Mouse (Mus musculus) monocyte, adult 5-6 weeks (primary cell): ENCODE measurements around the gene Tulp1. TPM values are rescaled to one million over a fixed set of nuclear protein-coding genes. Genes with fewer than 3 reads are reported as not detected.
"Not testable (repeated sequence)": the region's sequence is repeated elsewhere in the genome, so short reads cannot be mapped to it uniquely, and the experiment has no call there.

ENCODE experiments used
- ATAC-seq: fragments of 153-309, 156-312 bp; replicated peaks from 2 replicates; pipeline ENCODE4 v1.8.0; 2017; ENCODE audit warnings: mild to moderate bottlenecking; ENCODE audit not compliant: low TSS enrichment, insufficient number of reproducible peaks, severe bottlenecking, poor library complexity, low FRiP score
- total RNA-seq: library from RNA; stranded (forward); fragments of 200-1000, 200-491, 200-594 nt; gene quantifications from 3 replicates; pipeline ENCODE4 v1.2.3, GENCODE M21; 2017

Gene Tulp1
- total RNA-seq, result not detected in 3 replicates

DNA sequence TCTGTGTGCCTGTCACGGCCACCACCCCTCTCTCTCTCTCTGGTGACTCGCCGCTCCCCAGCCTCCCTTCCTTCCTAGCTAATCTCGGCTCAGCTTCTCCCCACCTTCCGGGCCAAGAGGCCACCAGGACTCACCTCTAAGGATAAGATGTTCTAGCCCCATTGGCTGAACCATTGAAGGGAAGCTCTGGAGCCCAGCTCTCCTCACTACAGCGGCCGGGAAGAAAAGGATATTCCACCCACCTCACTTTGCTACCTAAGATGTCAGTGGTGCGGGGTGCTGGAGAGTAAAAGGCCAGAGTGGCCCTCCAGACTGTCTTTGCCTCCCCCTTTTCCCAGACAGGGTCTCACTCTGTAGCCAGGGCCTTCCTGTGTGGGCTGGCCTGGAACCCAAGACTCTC, at the start of gene Tulp1:
TSS of gene Tulp1 (minus strand) at position 101 of the 400 bp plus-strand sequence.
- ATAC-seq, result no peak

DNA sequence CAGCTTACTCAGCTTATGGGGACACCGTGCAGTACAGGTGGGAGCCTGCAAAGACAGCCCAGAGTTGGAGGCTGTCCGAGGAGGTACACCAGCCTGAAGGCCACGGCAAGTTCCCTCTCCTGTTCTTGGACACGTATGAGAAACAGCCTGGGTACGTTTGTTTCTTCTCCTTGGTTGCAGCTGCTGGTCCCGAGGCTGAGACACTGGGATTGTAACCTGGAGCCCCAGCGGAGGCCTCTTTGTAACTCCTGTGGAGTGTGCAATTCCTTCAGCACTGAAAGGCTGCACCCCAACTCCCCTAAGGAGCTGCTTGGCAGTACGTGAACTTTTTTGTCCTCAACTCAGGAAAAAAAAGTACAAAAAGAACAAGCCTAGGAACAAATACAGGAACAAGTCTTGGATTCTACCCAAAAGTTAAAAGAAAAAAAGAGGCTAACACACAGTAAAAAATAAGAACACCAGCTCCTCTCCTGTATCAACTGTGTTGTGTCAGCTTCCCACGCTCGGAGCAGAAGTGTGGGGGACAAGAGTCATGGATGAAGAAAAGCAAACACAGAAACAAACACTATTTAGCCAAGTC, 46.4 kb upstream of the Tulp1 start:
- ATAC-seq, result no peak

DNA sequence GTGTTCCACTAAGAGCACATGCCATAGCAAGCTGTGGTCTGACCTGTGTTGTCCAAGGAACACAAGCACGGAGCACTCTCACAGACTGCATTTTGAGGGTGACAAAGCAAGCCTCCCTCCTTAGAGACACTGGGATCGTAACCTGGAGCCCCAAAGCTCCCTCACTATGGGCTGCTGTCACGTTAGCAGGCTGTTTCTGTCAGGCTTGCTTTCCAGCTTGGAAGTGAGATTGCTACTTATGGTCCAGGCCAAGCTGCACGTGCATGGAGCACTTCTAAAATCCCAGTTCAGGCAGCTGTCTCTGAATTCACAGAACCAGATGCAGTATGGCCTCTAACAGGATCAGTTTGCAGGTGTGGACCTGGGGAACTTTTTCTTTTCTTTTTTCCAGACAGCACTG, 45.7 kb upstream of the Tulp1 start:
- no peak for ATAC-seq

DNA sequence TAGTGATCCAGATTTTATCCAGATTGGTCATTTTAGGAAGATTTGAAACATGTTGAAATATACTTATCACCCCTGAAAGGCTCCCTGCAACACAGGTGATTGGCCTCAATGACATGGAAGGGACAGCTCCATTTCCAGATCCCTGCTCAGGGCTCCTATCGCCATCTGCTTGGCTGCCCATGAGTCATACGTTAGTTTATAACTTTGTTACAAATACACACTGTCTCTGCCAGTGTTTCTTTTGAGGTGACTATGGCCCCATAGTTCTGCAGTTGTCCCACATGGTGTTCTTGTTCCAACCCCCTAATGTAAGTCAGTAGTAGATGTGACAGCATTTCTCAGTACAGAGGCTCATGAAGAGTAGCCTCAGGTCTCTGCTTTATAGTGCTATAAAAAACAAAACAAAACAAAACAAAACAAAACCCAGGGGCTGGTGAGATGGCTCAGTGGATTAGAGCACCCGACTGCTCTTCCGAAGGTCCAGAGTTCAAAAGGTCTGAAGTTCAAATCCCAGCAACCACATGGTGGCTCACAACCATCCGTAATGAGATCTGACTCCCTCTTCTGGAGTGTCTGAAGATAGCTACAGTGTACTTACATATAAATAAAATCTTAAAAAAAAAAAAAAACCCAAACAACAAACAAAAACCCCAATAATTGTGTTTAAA, 43.4 kb upstream of the Tulp1 start:
- no peak for ATAC-seq

DNA sequence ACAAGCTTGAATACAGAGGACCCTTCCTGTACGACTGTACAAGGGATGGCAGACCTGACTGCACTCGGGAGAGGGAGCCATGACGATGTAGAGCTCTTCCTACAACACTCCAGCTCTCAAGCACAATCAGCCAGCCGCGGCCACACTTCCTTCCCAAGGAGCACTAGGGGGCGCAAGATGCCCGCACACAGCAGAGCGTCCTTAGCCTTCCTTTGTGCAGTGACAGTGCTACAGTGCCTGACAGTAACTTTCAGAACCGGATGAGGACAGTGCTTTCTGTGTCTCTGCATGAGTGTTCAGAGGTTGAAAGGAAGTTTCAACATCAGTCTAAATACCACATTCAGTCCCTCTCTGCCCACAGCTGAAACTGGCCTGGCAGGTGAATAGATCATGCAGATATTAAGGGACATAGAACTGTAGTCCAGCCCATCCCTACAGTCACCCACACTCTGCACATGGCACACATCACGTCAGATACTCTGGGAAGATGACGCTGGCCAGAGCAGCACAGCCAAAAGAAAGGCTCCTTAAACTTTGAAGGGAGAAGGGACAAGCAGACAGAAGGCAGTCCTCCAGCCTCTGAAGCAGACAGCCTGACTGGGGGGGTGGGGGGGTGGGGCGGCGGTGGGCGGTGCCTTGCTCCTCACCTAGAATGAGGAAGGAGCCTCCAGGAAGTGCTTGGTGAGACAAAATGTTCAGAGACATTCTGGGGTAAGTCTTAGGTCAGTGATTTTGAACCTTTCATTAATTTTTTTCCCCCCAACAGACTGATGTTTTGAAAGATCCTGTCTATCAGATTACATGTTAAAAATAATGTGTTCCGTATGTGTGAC, 42.6 kb upstream of the Tulp1 start:
- ATAC-seq, result peak; percentile 97

DNA sequence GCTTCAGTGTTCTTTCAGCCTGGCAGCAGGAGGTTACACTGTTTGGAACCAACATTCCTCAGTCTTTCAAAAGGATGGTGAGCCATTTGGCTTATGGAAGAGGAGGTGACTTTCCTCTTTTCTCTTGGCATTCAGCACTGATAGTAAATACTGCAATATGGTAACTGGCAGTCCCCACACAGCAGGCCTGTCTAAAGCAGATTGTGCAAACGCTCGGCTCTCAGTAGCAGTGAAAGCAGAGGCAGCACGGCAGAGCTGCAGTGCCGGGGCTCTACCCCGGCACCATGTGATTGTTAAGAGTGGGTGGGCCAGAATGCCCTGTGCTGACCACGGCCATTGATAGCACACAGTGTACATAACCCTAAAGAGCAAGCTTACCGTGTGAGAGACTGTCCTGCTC, 41.4 kb upstream of the Tulp1 start:
- no peak for ATAC-seq

DNA sequence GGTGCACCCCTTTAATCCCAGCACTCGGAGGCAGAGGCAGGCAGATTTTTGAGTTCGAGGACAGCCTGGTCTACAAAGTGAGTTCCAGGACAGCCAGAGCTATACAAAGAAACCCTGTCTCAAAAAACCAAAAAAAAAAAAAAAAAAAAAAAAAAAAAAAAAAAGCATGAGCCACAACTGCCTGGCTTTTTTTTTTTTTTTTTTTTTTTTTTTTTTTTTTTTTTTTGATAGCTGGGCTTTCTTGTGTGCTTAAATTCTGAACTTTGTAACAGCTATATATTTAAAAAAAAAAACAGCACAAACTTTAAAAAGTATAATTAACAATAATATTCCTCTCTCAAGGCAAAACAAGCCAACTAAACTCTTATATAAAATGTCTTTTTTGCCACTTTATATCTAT, 39.7 kb upstream of the Tulp1 start:
- not testable (repeated sequence) for ATAC-seq

DNA sequence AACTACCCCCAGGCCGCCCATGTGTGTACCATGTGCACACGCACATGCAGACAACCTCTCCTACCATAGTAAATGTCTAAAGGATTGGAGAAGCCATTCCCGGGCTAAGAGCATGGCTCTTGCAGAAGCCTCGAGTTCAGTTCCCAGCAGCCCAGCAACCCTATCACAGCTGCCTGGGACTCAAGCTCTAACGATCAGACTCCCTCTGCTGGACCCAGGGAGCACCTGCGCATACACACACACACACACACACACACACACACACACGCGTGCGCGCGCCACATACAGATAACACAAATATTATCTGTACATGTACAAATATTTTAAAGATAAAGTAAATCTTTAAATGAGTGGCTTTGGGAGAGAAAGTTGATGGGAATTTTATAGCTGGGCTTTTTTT, 39.3 kb upstream of the Tulp1 start:
- ATAC-seq, result no peak

DNA sequence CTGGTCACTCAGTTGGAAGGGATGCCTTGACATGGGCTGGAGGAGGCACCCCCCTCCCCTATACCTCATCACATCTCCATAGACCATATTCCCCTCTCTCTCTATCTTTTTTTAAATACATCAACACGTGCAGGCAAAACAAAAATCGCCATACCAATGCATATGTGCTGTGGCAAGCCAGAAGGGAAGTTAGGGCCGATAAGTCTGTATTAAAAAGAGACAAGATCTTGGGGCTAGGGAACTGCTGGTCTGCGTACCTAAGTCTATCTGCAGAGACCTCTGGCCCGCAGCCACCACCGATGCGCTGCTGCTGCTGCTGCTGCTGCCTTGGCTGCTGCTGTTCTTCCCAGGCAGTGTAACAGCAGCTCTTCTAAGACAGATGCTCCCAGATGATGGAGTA, 30.0 kb upstream of the Tulp1 start:
- ATAC-seq, result no peak

DNA sequence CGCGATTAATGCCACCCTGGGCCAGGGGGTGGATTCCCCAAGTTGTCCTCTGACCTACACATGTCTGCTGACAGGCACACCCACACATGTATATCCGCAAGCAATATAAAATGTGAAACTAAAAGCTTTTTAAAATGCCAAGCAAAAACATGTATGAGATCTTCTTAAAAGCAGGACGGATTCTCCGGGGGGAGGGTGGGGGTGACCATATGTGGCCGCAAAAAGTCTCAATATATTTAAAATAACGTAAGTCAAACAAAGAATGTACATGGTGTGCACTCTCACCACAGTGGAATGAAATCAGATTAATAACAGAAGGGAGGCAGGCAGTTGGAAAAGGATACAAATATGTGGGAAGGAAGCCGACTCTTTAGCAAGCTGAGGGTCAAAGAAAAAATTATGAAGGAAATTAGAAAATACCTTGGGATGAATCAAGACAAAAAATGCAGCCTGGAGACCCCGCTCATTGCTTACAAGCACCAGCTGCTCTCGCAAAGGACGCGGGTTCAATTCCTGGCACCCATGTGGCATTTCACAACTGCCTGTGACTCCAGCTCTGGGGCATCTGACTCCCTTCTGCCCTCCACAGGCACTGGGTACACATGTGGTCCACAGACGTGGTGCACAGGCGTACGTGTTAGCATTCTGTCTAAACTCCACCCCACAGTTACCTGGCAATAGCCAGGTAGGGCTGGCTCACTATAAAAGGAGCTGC, 29.2 kb upstream of the Tulp1 start:
- no peak for ATAC-seq

DNA sequence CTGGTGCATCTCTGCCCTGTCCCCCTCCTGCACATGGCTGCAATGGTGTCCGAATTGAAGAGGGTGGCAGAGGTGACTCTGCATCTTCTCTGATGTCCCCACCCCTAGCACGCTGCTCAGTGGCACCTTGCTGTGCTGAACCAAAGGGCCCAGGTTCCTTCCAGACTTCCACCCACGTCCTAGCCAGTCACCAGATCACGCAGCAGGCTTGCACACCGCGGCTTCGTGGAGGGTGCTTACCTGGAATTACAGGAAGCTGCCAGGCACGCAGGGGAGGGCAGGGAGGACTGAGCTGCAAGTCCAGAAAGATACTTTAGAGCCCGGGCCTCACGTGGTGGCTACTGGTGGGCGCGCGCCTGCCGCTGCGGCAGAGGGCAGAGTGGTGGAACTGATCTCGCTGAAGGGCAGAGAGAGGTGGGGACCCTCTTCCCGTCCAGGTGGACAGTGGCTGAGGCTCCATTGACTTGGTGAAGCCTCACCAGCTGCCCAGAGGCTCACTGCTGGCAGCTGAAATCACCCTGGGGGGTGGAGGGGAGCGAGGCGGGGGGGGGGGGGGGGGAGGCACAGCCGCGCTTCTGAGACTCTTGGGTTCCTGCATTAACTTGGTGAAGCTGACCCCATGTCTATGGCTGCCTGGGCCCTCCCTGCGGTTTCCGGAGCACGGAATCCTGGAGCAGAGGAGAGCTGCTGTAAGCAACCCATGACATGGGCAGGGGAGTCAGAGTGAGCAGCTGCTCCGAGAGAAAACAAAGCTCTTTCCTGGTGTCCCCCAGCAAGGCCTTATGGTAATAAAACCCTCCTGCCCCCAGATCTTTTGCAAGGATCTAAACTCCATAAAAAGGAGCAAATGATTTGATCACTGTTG, 26.8 kb upstream of the Tulp1 start:
- ATAC-seq, result no peak

DNA sequence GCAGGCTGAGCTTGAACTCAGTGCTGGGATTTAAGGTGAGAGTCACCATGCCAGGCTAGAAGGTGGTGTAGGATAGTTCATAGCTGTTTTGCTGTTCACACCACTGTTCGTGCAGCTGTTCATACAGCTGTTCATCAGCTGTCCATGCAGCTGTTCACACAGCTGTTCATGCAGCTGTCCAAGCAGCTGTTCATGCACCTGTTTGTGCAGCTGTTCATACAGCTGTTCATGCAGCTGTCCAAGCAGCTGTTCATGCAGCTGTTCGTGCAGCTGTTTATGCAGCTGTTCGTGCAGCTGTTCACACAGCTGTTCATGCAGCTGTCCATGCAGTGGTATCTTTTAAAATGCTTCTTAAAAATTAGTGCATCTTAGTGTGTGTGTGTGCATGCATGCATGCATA, 23.5 kb upstream of the Tulp1 start:
- ATAC-seq, result no peak

DNA sequence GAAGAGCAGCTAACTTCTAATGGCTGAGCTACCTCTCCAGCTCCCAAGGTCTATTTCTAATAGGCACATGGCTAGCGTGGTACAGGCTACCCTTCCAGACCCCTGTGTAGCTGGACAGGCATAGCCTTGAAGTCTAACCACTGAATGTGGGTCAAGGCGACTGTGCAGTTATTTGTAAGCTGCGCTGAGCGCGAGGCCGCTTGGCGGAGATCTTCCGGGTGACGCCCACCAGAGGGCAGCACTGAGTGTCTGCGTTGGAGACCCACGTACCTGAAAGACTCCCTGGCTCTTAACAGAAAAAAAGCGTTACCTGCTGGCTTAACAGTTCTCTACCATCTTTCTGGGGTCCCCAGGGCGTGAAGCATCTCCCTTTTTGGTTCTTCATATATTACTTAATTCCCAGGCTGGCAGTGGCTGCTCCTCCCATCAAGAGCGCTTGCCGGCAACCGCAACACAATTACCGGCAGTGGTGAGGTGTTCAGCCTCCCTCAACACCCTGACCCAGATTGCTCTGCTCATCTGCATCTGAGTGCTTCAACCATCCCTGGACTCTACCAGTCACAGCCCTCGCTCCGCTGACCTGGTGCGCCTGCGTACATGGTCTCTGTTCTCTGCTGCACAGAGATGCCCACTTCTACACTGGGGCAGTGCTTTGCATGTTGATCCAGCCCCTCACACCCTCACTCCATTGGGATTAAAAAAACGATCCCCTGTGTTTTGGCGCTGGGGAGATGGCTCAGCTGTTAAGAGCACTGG, 21.3 kb upstream of the Tulp1 start:
- peak; percentile 68; the same call in 1 of the 2 replicates for ATAC-seq

DNA sequence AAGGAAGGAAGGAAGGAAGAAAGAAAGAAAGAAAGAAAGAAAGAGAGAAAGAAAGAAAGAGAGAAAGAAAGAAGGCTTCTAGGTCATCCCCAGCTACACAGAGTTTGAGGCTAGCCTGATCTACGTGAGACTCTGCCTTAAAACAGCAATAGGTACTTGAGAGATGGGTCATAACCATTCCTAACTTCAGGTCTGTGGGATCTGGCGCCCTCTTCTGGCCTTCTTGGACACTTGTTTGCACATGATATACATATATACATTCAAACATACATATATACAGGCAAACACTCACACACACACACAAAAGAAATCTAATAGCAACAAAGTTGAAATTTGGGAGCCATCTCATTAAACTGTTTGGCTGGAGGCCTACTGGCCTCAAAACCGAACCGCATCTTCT, 19.3 kb upstream of the Tulp1 start:
- ATAC-seq, result no peak

DNA sequence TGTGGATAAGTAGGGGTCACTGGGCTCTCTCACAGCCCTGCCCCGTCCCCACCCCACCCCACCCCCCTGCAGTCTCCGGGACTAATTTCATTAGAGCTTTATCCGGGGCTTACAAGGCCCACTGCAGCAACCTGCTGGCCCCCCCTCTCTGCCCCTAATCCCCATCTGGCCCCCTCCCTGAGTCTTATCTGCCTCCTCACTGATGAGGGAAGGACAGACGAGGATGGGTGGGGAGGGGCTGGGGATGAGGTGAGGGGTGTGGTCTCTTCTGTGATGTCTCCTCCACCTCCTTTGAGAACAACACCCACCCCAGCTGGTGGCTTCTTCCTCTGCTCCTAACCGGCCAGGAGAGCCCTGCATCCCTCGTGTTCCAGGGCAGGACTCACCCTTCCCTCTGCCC, 15.2 kb upstream of the Tulp1 start:
- ATAC-seq, result no peak

DNA sequence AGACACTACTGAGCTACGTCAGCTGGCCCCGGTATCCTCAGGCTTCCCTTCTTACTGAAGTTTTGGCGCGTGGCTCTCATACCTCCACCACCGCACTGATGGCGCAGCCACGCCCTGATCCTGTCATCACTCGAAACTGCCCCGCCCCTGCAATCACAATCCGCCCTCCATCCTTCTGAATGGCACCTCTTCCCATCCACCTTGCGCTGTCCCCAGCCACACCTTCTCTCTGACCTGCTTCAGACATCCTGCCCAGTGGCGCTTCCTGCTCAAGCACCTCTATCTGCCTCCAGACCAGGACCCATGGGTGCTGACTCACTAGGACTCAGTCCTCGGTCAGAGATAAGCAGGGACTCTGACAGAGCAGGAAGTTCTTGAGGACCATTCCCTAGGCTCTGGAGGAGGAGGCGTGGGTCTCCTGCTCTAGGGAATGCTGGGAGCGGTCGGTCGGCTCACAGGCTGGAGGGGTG, 10.6 kb upstream of the Tulp1 start:
- ATAC-seq, result peak; percentile 47; the same call in 1 of the 2 replicates

DNA sequence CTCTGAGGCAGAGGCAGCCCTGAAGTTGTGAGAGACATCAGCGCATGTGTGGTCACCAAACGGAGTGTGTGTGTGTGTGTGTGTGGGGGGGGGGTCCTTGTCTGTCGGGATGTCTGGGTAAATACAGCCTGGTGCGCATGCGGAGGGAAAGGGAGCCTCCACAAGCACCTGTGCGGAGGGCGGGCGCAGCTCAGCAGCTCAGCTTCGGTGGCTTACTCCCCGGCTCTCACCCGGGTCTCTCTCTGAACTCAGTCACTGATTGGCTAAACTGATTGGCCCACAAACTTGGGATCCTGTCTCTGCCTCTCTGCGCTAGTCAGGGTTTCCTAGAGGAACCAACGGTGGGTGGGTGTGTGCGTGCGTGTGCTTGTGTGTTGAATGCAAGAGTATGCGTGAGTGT, 9.5 kb upstream of the Tulp1 start:
- ATAC-seq, result no peak

DNA sequence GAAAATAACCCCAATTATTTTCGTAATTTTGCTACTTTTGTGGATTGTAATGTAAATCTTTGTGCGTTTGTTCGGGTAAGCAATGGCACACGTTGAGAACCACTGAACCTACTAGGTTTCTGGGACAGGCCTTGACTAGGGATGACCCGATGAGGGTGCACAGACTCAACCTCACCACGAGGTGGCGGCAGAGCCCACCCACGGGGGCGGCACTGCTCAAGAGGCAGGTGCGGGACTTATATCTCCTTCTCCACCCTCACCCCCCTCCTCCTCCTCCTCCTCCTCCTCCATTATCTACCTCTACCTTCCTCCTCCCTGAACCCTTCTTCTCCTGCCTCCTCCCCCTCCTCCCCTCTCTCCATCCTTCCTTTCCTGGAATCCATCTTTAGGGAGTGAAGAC, 8.8 kb upstream of the Tulp1 start:
- peak; percentile 72; the same call in 1 of the 2 replicates for ATAC-seq
